Mouse (Mus musculus): ENCODE data around the gene Smchd1.

- TF ChIP-seq GATA1 (IDR thresholded peaks at IDR 0.05; ENCODE audit: borderline replicate concordance, low read length), result no peak
- no peak for TF ChIP-seq FLI1 (IDR thresholded peaks at IDR 0.05; ENCODE audit: low read length)
These were observed 94.8 kb downstream of the Smchd1 start for GRCm38 (mm10) chr17:71380346-71380745.
